Mouse (Mus musculus) right cerebral cortex, postnatal 4 days (tissue): ENCODE measurements at regions not wholly inside any gene's neighbourhood (a gene's known extent, or its start where the extent isn't known, plus 50 kb on each side); places are given as distances from the start of the nearest gene placed in this dataset.

Experiments
- DNase-seq: peaks from one replicate; pipeline ENCODE4 v3.0.0-alpha.2; 2022

- DNase-seq, result no peak
Observed at GRCm38 (mm10) chr11:65358908-65359307, 89.1 kb upstream of the Myocd start.

GRCm38 (mm10) chr11:65352516-65352915 is 82.7 kb upstream of the Myocd start:
- no peak for DNase-seq

DNA sequence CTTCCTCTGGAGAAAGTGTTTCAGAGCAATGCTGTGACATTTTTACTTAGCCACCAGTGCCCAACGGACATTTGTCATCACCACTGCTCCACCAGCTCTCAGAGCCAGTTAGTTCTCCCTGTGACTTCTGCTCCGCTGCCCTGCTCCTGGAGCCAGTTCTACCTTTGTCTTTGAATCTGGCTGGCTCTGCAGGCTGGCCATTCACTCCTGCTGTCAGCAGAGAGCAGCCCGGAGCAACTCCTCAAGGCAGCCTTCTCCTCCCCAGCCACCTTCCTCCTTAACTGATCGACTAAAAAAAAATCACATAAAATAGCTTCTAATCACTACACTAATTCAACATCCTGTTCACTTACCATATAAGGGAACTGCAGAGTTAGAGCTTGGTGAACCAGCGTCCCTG is 79.2 kb upstream of the Myocd start:
- DNase-seq, result no peak

DNA sequence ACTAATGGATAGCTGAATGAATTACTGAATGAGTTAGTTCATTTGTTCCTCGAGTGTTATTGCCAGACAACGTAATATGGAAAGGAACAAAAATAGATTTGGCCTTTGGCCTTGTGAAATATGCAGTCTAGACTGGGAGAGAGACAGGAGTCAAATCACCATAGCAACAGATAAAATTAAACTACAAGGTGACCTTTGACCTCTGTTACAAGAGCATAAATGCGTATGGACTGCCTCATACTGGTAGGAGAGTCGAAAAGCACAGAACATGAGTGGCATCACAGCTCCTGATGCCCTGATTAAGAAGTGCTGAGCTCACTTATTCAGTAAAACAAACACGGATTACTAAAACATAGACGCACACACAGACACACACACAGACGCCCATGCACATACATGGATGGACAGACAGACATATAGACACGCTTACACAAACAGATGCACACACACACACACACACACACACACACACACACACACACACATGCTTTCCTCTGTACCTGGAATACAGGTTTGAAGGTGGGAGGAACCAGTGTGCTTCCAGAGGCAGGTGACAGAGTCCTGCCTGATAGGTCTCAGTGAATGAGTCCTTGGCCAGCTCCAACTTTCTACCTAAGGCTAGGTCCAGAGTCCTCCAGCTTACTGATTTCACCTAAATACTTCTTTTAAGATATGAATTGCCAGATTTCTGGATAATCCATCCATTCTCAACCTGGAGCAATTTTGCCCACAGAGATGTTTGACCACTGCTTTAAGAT is 72.1 kb upstream of the Myocd start:
- no peak for DNase-seq

GRCm38 (mm10) chr11:65334286-65334685 is 64.5 kb upstream of the Myocd start:
- DNase-seq, result no peak

GRCm38 (mm10) chr11:65333101-65333500 is 63.3 kb upstream of the Myocd start:
- no peak for DNase-seq

DNA sequence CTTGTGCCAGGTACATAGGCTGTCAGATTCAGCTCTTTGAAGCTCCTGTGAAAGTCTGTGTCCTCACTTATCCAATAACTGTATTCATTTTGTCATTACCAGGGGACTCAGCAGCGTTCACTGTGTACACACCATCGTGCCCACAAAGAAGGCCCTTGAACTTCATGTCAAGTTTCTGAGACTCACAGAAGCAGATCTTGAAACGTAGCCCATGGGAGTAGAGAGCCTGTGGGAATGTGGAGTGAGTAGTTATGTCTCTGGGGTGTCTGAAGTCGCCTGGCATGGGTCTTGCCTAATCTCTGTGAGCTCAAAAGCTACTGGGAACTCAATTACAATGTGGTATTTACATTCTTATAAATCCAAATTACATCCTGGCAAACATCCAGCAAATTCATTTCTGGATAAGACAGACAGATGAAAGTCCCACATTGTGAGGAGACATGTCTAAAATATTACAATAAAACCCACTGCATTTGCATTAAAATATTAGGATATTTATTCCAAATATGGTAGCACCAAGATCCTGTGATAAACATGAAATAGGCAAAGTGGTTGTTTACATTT is 53.2 kb upstream of the Myocd start:
- no peak for DNase-seq
